Mouse (Mus musculus) megakaryocyte, embryonic 14.5 days (primary cell): ENCODE data around the gene Frmd5.

ENCODE experiments used
- FLI1 ChIP-seq: IDR thresholded peaks from 2 replicates; pipeline ENCODE4 v1.6.1; 2012; ENCODE audit warnings: low read length, inconsistent platforms, mixed read lengths
- GATA1 ChIP-seq: IDR thresholded peaks from 3 replicates; pipeline ENCODE4 v1.6.1; 2012; ENCODE audit warnings: mixed read lengths, low read length, inconsistent platforms, borderline replicate concordance

DNA sequence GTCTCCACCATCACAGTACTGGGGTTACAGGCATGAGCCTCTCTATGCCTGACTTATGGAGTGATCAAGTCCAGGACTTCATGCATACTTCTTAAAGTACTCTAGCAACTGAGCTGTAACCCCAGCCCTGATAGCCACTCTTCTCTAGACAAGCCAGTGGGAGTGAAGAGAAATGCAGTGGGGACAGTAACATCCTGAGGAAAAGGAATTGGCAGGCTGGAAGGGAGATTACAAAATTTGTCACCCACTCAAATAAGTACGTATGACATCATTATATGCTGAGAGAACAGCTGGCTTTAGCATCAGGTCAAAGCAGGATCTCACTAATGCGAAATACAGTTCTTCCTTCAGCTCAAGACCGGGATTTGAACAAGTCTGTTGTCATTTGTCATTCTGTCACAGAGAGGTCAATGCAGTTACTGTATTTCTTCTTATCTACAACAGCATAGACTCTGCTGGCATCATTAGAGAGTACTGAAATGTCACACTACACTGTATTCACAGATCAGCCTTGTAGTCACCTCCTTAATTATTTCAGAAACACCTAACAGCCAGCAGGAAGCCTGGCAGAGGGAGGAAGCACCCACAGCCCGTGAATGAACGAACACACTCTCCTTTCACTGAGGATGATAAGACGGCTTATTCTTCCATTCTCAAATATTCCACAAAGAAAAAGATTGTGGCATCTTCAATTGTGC is 129.8 kb downstream of the Frmd5 start:
- TF ChIP-seq GATA1 = no peak
- no peak for TF ChIP-seq FLI1
